Mouse (Mus musculus) left cerebral cortex, postnatal 10 days (tissue): ENCODE measurements around the gene Syce1. TPM values are rescaled to one million over a fixed set of nuclear protein-coding genes. Genes with fewer than 3 reads are reported as not detected.
A peak's percentile ranks its signal among the peaks of the same experiment; 100 is the strongest.
"Not testable (repeated sequence)": the region's sequence is repeated elsewhere in the genome, so short reads cannot be mapped to it uniquely, and the experiment has no call there.

Experiments used
- DNase-seq, 2 experiments: peaks; one replicate each; pipeline ENCODE4 v3.0.0; 2021 to 2022; ENCODE audit warnings: low spot score in 2 of 2, mixed read lengths in 1 of 2; ENCODE audit errors: extremely low spot score in 1 of 2
- intact Hi-C: fragments of 180-260 bp; cut with DNase I; formaldehyde crosslinking; loops from one replicate; pipeline ENCODE4 v1.15.1; 2025
- total RNA-seq, 2 experiments: library from RNA; stranded (reverse); gene quantifications; 2 replicates each; pipeline ENCODE4 v1.2.3; 2021

Syce1 gene
- total RNA-seq, 2 experiments from 2014 or later: 0.54 TPM; not detected in 1

GRCm38 (mm10) chr7:140793541-140793940 lies 5.9 kb upstream of the Syce1 start:
- no peak for DNase-seq
- intact Hi-C loops: no loop called here

- no peak for DNase-seq
These were observed 392 bp upstream of the Syce1 start for GRCm38 (mm10) chr7:140788053-140788435.

GRCm38 (mm10) chr7:140780548-140780947 lies 7.1 kb downstream of the Syce1 start:
- intact Hi-C loops: no loop called here
- no peak for DNase-seq

More at GRCm38 (mm10) chr7:140788053-140788435, 392 bp upstream of the Syce1 start:
- intact Hi-C loops: no loop called here

GRCm38 (mm10) chr7:140765888-140766739 lies 21.5 kb downstream of the Syce1 start:
- intact Hi-C loops: no loop called here
- no peak for DNase-seq

- intact Hi-C loops: not testable (repeated sequence)
These were observed 22.3 kb downstream of the Syce1 start for GRCm38 (mm10) chr7:140765391-140765790.

GRCm38 (mm10) chr7:140763447-140764020 lies 24.1 kb downstream of the Syce1 start, which contains the start of gene Cyp2e1:
Gene Cyp2e1 (plus strand): TSS chr7:140763739.
- no peak for DNase-seq
- intact Hi-C loops: no loop called here

More at GRCm38 (mm10) chr7:140765391-140765790, 22.3 kb downstream of the Syce1 start:
- not testable (repeated sequence) for DNase-seq

GRCm38 (mm10) chr7:140760647-140761046 lies 27.0 kb downstream of the Syce1 start:
- DNase-seq: no peak
- intact Hi-C loops: no loop called here

GRCm38 (mm10) chr7:140756151-140756854 lies 31.3 kb downstream of the Syce1 start:
- intact Hi-C loops: no loop called here

GRCm38 (mm10) chr7:140754556-140754955 lies 33.1 kb downstream of the Syce1 start:
- intact Hi-C loops: no loop called here
- no peak for DNase-seq

More at GRCm38 (mm10) chr7:140756151-140756854, 31.3 kb downstream of the Syce1 start:
- peak in 1 of 2 experiments; percentile 46 for DNase-seq

GRCm38 (mm10) chr7:140748827-140749160 lies 38.9 kb downstream of the Syce1 start:
- intact Hi-C loops: no loop called here
- no peak for DNase-seq

GRCm38 (mm10) chr7:140748116-140748826 lies 39.4 kb downstream of the Syce1 start:
- DNase-seq: no peak
- intact Hi-C loops: no loop called here

GRCm38 (mm10) chr7:140747402-140747801 lies 40.2 kb downstream of the Syce1 start:
- DNase-seq: no peak
- intact Hi-C loops: no loop called here

GRCm38 (mm10) chr7:140733162-140733561 lies 54.5 kb downstream of the Syce1 start:
- intact Hi-C loops: no loop called here
- DNase-seq: no peak

Other genes with a start within 250 kb of the Syce1 start
- not detected for gene Olfr538, start 220.0 kb downstream of the Syce1 start, total RNA-seq
- gene Olfr46, start 186.6 kb downstream of the Syce1 start, total RNA-seq: under 1 TPM; 0.04 to 0.06 TPM
- not detected for gene Olfr61, start 158.9 kb downstream of the Syce1 start, total RNA-seq
- not detected for gene Olfr53, start 141.4 kb downstream of the Syce1 start, total RNA-seq
- gene Olfr539, start 127.9 kb downstream of the Syce1 start, total RNA-seq: under 1 TPM; 0.04 to 0.06 TPM
- under 1 TPM in 1 of 2 experiments, not detected in 1; 0.10 TPM for gene Olfr45, start 105.9 kb downstream of the Syce1 start, total RNA-seq
- not detected for gene Olfr541, start 90.6 kb downstream of the Syce1 start, total RNA-seq
- gene Cyp2e1, start 24.1 kb downstream of the Syce1 start, total RNA-seq: not detected
- 10 to 100 TPM; 13.1 to 14.4 TPM for gene Zfp941, start 34.3 kb upstream of the Syce1 start, total RNA-seq
- under 1 TPM in 1 of 2 experiments, not detected in 1; 0.69 TPM for gene Urah, start 47.2 kb upstream of the Syce1 start, total RNA-seq
- not detected for gene Scgb1c1, start 57.7 kb upstream of the Syce1 start, total RNA-seq
- gene Odf3, start 60.0 kb upstream of the Syce1 start, total RNA-seq: not detected
- gene Gm45785, start 68.5 kb upstream of the Syce1 start, total RNA-seq: 1 to 10 TPM in 1 of 2 experiments, under 1 TPM in 1; 0.89 to 1.1 TPM
- gene Ric8a, start 69.1 kb upstream of the Syce1 start, total RNA-seq: 10 to 100 TPM; 92.0 to 93.3 TPM
- gene Bet1l, start 69.7 kb upstream of the Syce1 start, total RNA-seq: 10 to 100 TPM; 24.4 to 25.1 TPM
- gene Psmd13, start 94.1 kb upstream of the Syce1 start, total RNA-seq: 100 to 1,000 TPM; 144 to 153 TPM
- 10 to 100 TPM; 52.5 to 53.0 TPM for gene Sirt3, start 94.5 kb upstream of the Syce1 start, total RNA-seq
- gene Cox8b, start 112.6 kb upstream of the Syce1 start, total RNA-seq: not detected
- gene Nlrp6, start 133.1 kb upstream of the Syce1 start, total RNA-seq: under 1 TPM; 0.39 to 0.67 TPM
- gene Pgghg, start 153.5 kb upstream of the Syce1 start, total RNA-seq: 1 to 10 TPM; 2.4 to 3.9 TPM
- not detected for gene Ifitm5, start 162.4 kb upstream of the Syce1 start, total RNA-seq
- gene Gm45717, start 168.1 kb upstream of the Syce1 start, total RNA-seq: not detected
- gene Ifitm2, start 168.1 kb upstream of the Syce1 start, total RNA-seq: 10 to 100 TPM; 18.0 to 20.0 TPM
- 1 to 10 TPM; 3.2 to 3.3 TPM for gene Ifitm1, start 179.4 kb upstream of the Syce1 start, total RNA-seq
- gene Ifitm3, start 222.9 kb upstream of the Syce1 start, total RNA-seq: 1 to 10 TPM; 7.8 to 8.6 TPM
- not detected for gene Ifitm6, start 230.1 kb upstream of the Syce1 start, total RNA-seq
- not detected for gene Gm17387, start 241.3 kb upstream of the Syce1 start, total RNA-seq